Comparison of ENCODE assay signal across 10 mouse cellular contexts in the genomic region with DNA sequence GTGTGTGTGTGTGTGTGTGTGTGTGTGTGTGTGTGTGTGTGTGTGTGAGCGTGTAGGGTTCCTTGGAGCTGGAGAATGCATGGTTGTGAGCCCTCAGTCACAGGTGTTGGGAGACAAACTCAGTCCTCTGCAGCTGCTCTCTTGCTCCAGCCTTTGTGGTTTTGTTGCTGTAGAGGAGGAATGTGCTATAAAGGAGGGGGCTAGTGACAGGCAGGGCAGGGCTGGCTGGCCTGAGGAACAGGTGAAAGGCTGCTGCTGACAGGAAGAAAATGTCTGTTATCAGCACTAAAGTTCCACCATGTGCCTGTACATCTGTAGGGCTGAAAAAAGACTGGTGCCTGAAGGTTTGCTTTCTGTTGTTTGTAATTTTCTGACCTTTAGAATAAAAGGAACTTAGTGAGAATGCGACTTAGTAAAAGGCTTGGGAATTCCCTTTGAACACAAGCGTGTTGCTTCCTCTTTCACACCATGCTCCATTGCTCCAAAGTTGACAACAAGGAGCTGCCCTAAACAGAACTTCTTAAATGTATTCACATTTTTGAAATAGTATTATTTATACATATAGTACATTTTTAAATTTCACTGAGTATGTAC. TPM values are rescaled to one million over a fixed set of nuclear protein-coding genes. Genes with fewer than 3 reads are reported as not detected.
DNase-seq lines count a peak whose midpoint lies in the region; ATAC-seq lines count a peak whose summit lies in the region.
"Had no signal": no experiment of that assay in that cellular context is flagged by ENCODE, and none has a peak within 500 bp of the region (broad histone marks: within the 10 kb centered on the region; RNA-seq: fewer than 3 reads in every experiment).

No protein-coding gene starts in this region.

- H3K27me3 ChIP-seq in forebrain, embryonic 12.5 days, result no peaks in the 10 kb centered on the region

- peak; percentile 59 for ATAC-seq in granulocyte monocyte progenitor cell, adult 5-6 weeks (replicated peaks; ENCODE audit: poor library complexity, severe bottlenecking)
- peak; percentile 63 for ATAC-seq in monocyte, adult 5-6 weeks (replicated peaks; ENCODE audit: insufficient number of reproducible peaks, low FRiP score, low TSS enrichment, poor library complexity, severe bottlenecking)
- no peak for ATAC-seq in forebrain, embryonic 12.5 days (ENCODE audit: low FRiP score)

- H3K9ac ChIP-seq in forebrain, embryonic 12.5 days, result no peak overlapping the region

- H3K36me3 ChIP-seq in forebrain, embryonic 12.5 days (replicated peaks), result peaks cover 53% of the 10 kb centered on the region

- no peak overlapping the region for H3K27ac ChIP-seq in forebrain, embryonic 12.5 days

- H3K4me2 ChIP-seq in forebrain, embryonic 12.5 days, result no peak overlapping the region

- peak; percentile 43 to 56 for DNase-seq in spleen, postnatal 36 days (ENCODE audit: low spot score in 2 of 2)
- DNase-seq in spleen, adult 12 weeks (ENCODE audit: low spot score), result no peak
- DNase-seq in urinary bladder, postnatal 4 days (ENCODE audit: low spot score in 2 of 2), result no peak
- no peak for DNase-seq in adrenal gland, postnatal 36 days
- DNase-seq: layer of hippocampus, adult 9-11 months; lung, adult 2 months; retina, postnatal 1 day had no signal

- H3K4me3 ChIP-seq in forebrain, embryonic 12.5 days (replicated peaks), result no peak overlapping the region

- no peaks in the 10 kb centered on the region for H3K4me1 ChIP-seq in forebrain, embryonic 12.5 days

- no peaks in the 10 kb centered on the region for H3K9me3 ChIP-seq in forebrain, embryonic 12.5 days

- WGBS in forebrain, embryonic 12.5 days, result 92% methylated on average over 3 of the region's 3 CpGs

RNA-seq across cellular contexts. Expression of a gene that starts 29.4 kb away (rescaled TPM):
- total RNA-seq in granulocyte monocyte progenitor cell, adult 5-6 weeks (2014; fragmentation: Nextera tagmentation), result not detected in 2 replicates
- total RNA-seq in granulocyte monocyte progenitor cell, adult 5-6 weeks (2017), result not detected in 2 replicates
- total RNA-seq in monocyte, adult 5-6 weeks (2017), result 0.48 to 1.1 TPM (median 0.53 TPM) in 3 replicates
- polyA plus RNA-seq in forebrain, embryonic 12.5 days (2016; fragmentation: Nextera tagmentation; extraction: Ambion mirVana), result 0.19 TPM in 1 of 2 replicates, not detected in the other
- not detected for total RNA-seq in adrenal gland, postnatal 36 days (2021)

RNA-seq across cellular contexts. Expression of a gene that starts 32.5 kb away (rescaled TPM):
- total RNA-seq in granulocyte monocyte progenitor cell, adult 5-6 weeks (2014; fragmentation: Nextera tagmentation), result 17.9 and 23.4 TPM in 2 replicates
- total RNA-seq in granulocyte monocyte progenitor cell, adult 5-6 weeks (2017), result 22.4 and 26.8 TPM in 2 replicates
- total RNA-seq in monocyte, adult 5-6 weeks (2017), result 109 to 144 TPM (median 109 TPM) in 3 replicates
- polyA plus RNA-seq in forebrain, embryonic 12.5 days (2016; fragmentation: Nextera tagmentation; extraction: Ambion mirVana), result 18.7 and 20.3 TPM in 2 replicates
- 10 to 100 TPM; 50.3 to 57.9 TPM for total RNA-seq in adrenal gland, postnatal 36 days (2021)

Comparison
In these comparisons a context has a peak if more than half of its experiments do, and no peak if none do; other contexts are left out.
1. DNase-seq: peak in spleen, postnatal 36 days (2 of 2); none in spleen, adult 12 weeks (single experiment), urinary bladder, postnatal 4 days (0 of 2) and adrenal gland, postnatal 36 days (0 of 2).